Mouse (Mus musculus) gonadal fat pad, adult 2 months (tissue): ENCODE measurements around the gene Vangl1. TPM values are rescaled to one million over a fixed set of nuclear protein-coding genes. Genes with fewer than 3 reads are reported as not detected.
"Not testable (repeated sequence)": the region's sequence is repeated elsewhere in the genome, so short reads cannot be mapped to it uniquely, and the experiment has no call there.

Experiments
- DNase-seq: peaks from one replicate; pipeline ENCODE4 v3.0.0-alpha.2; 2012; ENCODE audit warnings: low read depth
- polyA plus RNA-seq: library from polyadenylated mRNA; depleted of rRNA; stranded (reverse); fragments of >200 nt; gene quantifications from 2 replicates; pipeline ENCODE4 v1.2.3, GENCODE M21; 2012

Vangl1 gene
- polyA plus RNA-seq, 1 experiment = 29.5 TPM

DNA sequence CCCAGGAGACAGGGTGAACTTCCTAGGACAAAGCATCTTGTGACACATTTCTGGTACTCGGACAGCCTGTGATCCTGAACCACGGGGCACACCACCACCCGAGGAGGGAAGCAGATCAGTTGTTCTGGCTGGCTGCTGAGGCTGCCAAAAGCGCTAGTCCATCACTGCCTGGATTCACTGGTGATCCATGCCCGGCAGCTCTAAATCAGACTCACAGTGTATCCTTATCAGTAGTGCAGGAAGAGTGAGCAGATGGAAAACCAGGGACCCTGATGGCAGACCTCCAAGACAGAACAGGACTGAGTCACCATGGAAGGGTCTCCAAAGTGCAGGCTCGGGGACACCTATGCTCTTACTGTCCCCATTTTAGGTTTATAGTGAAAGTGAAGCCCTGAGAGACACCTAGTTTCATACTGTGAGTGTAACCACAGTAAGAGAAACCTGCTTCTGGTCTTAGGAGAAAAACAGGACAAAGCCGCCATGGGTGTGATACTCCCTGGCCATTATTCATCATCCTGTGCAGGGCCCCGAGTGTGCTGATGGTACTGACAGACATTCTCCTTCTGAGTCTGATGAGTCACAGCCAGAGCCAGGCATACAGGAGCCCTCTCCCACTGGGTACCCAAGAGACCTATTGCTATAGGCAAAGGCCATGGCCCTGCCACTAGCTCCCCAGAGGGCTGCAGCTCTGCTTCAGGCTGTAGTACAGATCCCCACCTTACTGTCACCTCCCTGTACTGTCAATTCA is 30.2 kb downstream of the Vangl1 start:
- DNase-seq = no peak

DNA sequence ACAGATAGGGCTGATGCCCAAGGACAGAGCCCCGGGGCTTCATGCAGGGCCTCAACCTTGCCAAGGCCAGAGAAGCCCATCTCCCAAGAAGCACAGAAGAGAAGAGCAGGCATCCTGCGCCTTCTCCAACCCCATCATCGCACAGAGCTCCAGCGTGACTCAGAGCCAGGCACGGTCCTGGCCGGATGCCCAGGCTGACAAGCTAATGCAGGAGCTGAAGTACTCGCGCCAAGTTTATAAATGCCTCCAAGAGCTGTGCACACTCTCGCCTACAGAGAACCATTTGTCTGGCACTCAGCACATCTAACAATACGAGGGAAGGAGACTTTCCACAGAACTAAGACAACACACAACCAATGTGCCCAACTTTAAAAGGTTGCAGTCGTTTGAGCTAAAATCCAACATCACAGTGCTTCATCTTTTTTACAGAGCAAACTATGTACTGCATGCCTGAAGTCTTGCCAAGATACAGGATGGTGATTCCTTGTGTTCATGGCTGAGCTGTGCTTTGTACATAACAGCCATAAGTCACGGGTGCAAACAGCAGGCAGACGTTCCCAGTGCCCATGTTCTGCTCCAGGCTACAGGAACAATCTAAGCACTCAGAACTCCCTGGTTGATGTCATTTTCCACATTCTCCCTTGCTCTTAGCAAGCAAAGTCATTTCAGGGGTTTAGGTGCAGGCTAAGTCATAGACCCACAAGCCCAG is 35.1 kb downstream of the Vangl1 start:
- peak; percentile 97 for DNase-seq

DNA sequence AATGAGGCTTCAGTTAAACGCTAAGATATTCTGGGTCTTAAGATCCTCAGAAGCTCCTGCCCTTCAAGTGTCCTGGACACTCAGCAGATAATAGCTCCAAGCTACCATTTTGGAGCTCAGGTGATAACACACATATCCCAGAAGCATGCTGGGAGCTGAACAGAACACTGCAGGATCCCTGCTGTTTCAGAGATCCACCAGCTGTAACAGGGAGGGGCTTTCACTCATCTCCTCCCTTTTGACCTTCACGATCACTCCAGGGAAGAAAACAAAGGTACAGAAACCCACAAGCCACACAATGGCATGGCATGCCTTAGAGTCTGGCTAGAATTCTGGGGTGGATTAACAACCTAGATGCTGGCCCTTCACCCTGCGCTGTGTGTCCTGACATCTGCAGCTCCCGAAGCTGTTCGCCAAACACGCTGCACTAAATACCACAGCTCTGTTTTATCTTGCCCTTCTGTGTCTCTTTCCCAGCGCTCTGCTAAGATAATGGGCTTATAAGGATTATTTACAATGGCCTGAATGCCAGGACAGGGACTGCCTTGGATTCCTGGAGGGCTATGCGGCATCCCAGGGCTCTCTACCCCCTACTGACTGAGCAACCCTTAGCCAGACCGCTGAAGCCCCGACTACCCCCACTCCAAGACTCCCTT is 36.8 kb downstream of the Vangl1 start:
- no peak for DNase-seq

DNA sequence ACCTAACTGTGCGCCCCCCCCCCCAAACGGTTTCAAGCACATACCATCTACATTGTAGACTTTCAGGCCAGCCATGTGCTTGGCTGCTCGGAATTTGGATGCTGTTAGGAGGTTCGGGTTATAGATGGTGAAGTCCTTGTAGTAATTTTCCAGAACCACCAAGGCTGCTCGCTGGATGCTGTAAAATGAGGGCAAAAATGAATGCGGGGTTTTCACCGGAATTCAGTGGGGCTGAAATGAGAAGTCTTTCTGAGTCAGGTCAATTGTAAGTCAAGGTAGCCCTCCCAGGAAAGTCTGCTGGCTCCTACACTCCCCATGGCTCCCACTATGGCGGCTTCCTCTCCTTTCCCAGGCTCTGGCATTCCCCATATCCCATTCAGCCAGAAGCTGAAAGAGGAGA is 37.7 kb downstream of the Vangl1 start:
- no peak for DNase-seq

DNA sequence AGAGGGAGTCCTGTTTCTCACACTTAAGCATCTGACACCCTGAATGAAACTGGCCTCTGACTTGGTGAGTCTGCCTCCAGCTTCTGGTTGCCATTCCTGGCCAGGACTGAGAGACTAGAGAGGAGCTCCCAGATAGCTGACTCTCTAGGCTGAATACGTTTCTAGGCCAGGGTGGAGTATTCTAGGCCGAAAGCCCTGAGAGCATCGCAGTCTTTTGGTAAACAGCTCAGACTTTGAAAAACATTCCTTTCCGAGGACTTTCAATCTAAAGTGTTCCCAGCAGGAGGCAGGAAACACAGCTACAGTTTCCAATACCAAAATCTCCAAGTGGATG is 38.2 kb downstream of the Vangl1 start:
- DNase-seq = no peak

DNA sequence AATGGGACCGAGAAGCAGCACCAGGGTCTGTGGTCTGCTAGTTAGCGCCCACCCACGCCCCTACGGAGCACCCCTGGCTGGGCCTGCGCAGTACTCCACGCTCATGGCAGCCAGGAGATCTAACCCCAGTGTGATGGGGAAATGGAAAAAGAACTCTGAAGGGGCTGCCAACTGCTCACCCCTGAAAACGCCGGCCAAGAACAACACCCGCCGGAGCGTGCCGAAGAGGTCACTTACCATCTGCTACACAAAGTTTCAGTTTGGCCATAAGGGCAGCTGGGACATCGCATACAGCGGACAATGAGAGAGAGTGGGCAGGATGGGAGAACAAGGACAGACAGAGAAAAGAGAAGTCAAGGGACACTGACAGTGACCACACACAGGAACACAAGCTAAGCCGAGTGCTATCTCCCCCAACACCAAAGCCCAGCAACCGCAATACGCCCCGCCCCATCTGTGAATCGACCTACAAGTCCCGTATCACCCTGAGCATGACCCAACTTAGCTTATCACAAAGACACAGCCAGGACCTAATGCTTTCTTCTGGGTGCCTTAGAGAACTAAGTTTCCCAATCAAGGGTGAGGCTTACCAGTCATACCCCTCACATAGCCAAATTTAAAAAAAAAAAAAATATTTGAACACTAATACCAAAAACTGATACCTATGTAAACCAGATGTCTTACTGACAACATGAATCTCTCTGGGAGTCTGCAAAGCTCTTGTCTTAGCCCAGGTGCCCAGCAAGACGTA is 38.8 kb downstream of the Vangl1 start:
- DNase-seq = no peak

DNA sequence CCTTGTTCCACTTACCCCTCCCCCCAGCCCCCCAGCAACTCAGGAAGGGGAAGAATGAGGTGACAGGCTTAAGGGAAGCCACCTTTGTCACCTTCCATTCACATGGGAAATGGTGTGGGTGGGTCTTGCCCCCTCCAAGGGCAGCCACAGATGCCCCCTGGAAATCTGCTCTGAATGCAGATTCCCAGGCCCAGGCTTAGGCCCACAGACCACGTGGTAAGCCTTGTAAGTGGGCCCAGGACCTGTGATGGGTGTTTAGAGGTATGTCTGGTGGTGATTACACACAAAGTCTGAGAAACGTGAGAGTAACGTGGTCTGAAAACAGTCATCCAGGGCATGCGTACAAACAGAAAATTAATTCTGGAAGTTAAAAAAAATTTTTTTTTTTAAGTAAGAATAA is 39.6 kb downstream of the Vangl1 start:
- DNase-seq = no peak

DNA sequence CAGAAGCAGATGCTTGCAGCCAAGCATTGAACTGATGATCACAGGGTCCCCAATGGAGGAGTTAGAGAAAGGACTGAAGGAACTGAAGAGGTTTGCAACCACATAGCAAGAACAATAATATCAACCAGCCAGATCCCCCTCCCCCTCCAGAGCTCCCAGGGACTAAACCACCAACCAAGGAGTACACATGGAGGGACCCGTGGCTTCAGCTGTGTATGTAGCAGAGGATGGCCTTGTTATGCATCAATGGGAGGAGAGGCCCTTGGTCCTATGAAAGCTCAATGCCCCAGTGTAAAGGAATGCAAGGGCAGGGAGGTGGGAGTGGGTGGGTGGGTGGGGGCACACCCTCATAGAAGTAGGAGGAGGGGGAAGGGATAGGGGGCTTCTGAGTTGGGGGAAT is 40.6 kb downstream of the Vangl1 start:
- DNase-seq = not testable (repeated sequence)

DNA sequence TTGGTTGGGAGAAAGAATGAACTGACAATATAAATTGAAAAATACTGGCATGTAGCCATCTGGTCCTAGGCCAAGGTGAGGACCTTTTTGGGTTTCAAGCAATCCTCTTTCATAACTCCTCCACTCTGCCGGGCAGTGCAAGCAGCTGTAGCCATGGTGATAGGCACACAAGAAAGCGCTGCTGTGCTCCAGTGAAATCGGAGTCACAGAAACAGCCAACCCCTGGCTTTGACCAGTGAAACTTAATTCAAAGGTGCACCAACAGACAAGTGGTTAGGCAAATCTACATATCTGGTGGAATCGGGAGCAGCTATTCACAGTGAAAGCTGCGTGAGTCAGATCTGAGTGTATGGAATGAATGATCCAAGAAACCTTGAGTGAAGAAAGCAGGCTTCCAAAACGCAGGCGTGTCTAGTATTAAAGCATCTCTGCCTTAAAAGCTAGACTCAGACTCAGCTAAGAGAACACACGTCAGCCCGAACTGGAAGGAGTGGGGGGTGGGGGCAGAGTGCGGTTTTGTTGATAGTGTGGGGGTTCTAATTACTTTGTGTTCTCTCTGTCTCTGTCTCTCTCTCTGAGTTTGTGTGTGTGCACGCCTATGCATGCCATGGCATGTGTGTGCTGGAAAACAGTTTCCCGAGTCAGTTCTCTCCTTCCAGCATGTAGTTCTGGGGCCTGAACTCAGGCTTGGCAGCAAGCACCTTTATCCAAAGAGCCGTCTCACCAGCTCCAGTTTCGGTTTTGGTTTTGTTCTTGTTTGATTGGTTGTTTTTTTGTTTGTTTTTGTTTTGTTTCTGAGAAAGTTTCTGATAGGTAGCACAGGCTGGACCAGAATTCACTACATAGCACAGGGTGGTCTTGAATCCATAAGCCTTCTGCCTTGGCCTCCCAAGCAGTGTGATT is 44.8 kb downstream of the Vangl1 start:
- no peak for DNase-seq

DNA sequence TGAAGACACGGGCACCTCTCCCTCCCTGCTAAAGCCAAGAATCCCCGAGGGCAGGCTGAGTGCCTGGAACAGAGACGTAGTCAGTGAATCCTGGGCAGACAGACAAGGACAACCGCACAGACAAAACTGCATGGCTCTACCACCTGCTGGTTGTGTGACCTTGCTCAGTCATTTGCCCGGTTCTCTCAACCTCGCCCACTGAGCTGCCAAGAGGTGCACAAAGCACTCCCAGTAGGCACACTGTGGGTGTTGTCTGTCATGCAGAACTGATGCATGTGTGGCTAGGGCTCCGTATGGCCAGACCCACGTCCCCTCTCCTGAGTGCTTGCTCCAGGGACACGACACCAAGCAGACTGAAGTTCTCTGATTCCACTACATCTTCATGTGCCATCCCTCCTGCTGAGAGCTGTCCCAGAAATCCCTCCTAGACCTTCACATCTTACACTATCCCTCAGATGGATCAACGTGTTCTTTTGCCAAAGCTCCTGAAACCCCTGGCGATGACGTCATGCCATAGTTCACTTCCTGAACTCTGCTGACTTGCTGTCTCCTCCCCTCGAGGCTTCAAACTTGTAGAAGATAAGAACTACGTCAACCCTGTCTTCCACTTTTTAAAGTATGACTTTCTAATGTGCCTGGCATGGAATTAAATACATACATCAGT is 45.6 kb downstream of the Vangl1 start:
- no peak for DNase-seq

DNA sequence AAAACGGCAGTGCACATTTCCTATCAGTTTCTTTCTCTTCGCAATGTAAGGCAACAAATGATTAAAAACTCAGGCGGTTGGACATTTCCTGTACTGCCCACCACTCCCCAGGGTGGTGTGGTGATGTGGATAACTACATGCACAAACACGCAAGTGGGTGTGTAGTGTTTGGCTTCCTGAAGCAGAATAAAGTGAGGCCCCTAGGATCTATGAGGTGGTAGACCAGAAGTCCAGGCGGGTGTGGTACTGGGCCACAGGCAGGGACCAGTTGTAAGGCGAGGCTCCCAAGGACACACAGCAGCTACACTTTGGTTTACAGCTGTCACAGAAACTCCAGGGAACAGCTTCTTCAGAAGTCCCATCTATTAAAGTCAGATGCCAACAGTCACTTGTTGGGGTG is 46.8 kb downstream of the Vangl1 start:
- no peak for DNase-seq

DNA sequence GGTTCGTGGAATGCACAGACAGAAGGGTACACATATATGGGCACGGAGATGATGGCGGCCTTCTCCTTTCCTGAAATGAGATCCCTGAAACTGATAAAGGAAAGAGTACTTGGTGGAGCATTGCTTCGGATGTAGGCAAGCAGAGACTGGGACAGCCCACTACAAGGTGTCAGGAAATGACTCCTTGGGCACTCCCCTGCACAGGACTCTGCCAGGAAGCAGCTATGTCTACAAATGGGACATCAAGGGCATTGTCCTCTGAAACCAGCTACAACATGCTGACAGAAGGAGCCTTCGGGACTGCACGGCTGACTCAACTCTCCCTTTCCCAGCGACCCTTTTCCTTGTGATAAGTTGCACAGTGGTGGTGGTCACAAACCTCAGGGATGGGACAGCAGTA is 47.8 kb downstream of the Vangl1 start:
- no peak for DNase-seq

DNA sequence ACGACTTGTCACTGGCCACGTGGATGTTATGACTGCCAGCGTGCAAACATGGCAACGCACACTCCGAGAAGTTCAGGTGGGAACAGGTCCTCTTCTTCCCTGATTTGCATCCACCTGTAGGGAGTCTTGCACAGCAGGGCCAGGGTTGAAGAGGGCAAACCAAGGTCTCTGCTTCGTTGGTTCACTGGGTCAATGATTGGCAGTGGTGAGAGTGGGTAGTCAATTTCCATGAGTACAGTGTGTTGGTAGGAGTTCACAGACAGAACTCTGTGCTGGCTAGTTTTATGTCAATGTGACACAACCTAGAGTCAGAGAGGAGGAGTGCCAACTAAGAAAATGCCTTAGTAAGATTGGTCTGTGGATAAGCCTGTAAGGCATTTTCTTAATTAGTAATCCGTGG is 50.4 kb downstream of the Vangl1 start:
- DNase-seq = no peak

DNA sequence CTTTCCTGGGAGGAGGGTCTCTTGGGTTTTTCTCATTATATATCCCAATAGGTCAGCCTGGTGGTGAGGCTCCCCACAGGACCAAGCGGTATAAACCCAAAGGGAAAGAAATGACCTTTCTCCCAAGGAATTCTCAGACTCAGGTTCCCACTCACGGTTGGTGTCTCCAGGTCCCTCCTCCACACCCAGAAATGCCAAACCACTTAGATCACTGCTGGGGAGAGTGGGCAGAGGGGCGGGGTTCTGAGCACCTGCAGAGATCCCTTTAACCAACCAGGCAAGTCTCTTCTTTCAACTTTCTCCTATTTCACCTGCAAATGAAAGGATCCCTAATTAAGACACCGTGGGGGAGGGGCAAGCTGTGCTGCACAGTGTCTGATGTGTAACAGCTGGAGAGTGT is 51.6 kb downstream of the Vangl1 start:
- DNase-seq = no peak

DNA sequence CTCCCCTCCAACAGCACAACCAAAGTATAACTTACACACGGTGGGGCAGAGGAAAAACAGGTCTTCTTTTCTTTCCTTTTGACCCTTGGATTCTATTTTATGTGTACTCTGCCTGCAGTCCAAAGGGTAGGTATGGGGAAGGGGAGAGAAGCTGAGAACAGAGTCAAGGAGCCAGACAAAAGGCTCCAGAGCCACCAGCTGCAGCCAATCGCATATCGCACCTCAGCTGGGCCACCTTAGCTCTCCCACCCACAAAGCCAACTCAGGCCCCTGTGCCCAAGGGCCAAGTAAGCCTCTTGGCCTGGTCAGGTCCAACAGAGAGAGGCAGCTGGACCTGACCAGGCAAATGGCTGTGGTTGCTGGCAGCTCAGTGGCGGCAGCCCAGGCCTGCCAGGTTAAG is 52.0 kb downstream of the Vangl1 start:
- no peak for DNase-seq

DNA sequence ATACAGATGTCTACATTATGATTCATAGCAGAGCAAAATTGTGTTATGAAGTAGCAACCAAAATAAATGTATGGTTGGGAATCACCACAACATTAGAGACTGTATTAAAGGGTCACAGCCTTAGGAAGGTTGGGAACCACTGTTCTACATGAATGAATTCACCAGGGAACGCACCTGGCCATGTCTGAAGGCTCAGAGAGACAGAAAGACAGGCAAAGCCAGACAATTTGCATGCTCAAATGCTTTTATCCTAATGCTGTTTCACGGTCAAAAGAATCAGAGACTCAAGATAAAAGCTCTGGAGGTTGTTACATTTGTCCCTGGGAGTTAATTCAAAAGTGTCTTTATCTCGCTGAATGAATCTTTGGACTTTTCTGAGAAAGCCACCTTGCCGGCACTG is 52.6 kb downstream of the Vangl1 start:
- DNase-seq = no peak

DNA sequence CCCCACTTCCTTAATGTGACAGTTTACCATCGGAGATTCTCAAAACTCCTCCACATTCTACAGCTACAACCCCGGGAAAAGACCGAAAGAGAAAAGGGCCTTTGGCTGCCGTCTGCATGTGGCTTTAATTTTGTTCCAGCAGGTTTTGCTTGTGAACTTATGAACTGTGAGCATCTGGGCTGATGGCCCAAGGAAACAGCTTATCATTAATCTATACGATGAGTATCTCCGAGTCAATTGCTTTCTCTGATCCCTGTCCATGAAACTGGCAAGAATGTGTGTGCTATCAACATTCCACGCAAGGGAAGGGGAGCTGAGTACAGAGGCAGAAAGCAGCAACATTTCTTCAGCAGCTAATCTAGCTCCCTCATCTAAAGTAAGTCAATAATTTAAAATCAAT is 54.6 kb downstream of the Vangl1 start:
- no peak for DNase-seq

DNA sequence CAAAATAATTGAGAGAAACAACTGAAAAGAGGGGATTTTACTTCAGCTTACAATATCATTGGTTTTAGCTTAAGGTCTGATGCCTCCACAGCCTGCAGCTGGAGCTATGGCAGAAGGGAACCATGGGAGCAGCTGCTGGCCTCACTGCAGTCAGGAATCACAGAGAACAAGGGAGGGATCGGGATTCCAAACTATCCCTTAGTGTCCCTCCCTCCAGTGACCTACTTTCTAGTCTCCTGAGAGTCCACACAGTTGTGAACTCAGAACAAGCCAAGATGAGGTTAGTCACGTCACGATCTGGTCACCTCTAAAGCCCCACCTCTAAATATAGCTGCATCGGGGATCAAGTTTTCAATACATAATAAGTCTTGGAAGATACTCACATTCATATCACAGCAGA is 57.3 kb downstream of the Vangl1 start:
- no peak for DNase-seq

DNA sequence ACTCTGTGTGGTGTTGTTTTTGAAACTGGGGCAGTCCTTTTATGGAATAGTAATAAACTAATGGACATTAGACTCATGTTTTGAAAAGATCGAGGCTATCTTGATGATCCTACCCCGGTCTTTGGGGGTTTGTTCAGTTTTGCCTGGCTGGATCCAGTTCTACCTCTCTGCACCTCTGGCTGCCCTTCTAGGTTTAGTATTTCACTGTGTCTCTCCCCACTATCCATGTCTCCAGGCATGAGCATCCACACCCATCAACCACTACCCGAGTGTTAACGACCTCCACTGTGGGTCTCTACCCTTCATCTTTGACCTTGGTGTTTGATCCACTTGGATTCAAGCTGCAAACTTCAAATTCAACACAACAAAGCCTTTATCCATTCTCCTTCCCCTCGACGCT is 58.1 kb downstream of the Vangl1 start:
- DNase-seq = no peak

DNA sequence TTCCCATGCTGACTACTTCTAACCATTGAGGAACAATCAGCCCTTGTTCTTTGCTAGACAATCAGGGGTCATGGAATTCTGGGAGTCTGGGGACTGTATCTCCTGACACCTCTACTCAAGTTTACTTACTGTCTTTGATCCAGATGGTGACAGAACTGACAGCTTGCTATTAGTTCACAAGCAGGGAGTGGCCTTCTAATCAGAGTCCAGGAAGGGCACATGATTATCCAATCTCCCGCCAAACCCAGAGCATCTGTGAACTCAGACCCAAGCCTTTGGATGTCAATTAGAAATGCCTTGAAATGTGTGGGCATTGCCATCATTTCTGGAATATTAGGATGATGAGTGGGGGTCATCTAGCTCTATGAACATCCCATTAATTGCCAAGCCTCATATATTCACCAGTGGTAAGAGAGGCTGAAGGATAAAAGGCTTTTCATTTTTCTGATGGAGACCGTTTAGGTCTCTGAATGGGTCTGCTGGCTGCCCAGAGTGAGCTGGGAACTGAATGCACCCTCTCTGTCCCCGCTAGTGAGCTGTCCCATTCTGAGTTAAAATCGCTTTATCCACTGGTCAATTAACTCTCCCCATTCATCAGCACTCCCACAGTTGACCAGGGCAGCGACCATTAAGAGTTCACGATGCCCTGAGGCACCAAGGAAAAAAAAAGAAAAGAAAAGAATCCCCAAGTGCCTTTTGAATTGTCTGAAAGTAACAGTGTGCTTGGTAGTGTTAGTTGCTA is 58.7 kb downstream of the Vangl1 start:
- DNase-seq = no peak
